Mouse (Mus musculus): ENCODE results near the gene Cdca8.

- TF ChIP-seq CTCF (conservative IDR thresholded peaks at IDR 0.05; ENCODE audit: low read length) (no peak), NANOG (IDR thresholded peaks at IDR 0.05; ENCODE audit: borderline replicate concordance, low read length) (no peak)
These were observed 31.6 kb upstream of the Cdca8 start for GRCm38 (mm10) chr4:124970677-124971076.

Data from E14TG2a.4 (cell line).